Comparison of ENCODE assay signal across 13 mouse cellular contexts in genomic region chr7:58822147-58822681, GRCm38 (mm10).
DNase-seq lines count a peak whose midpoint lies in the region; ATAC-seq and TF ChIP-seq lines count a peak whose summit lies in the region.
"Had no signal": no experiment of that assay in that cellular context is flagged by ENCODE, and none has a peak within 500 bp of the region (broad histone marks: within the 10 kb centered on the region; RNA-seq: fewer than 3 reads in every experiment).

No protein-coding gene starts in this region.

- no peaks in the 10 kb centered on the region for H3K4me1 ChIP-seq in hindbrain, embryonic 11.5 days (replicated peaks; ENCODE audit: control insufficient read depth, insufficient read depth, low read length)
- H3K4me1 ChIP-seq in hindbrain, embryonic 10.5 days (replicated peaks): no peaks in the 10 kb centered on the region
- peaks cover 14% of the 10 kb centered on the region for H3K4me1 ChIP-seq in forebrain, embryonic 13.5 days
- 0 out of 2 replicates have a peak, but pooled peaks cover 4% of the 10 kb centered on the region for H3K4me1 ChIP-seq in midbrain, embryonic 14.5 days (ENCODE audit: control insufficient read depth, insufficient read depth, low read length)
- H3K4me1 ChIP-seq: limb, embryonic 13.5 days had no signal

- no peak overlapping the region for H3K9ac ChIP-seq in hindbrain, embryonic 11.5 days (ENCODE audit: low read depth, low read length)
- no peak overlapping the region for H3K9ac ChIP-seq in forebrain, embryonic 13.5 days
- H3K9ac ChIP-seq in midbrain, embryonic 14.5 days (replicated peaks; ENCODE audit: low read length): no peak overlapping the region
- H3K9ac ChIP-seq: limb, embryonic 13.5 days had no signal

- H3K79me2 ChIP-seq in C2C12 (ENCODE audit: control insufficient read depth, insufficient read depth): no peaks in the 10 kb centered on the region

- peak overlapping the region; percentile 32 for H3ac ChIP-seq in C2C12 (ENCODE audit: control insufficient read depth, insufficient read length, low read depth)

- H3K27me3 ChIP-seq in hindbrain, embryonic 11.5 days (ENCODE audit: control insufficient read depth, insufficient read depth, low read length): no peaks in the 10 kb centered on the region
- no peaks in the 10 kb centered on the region for H3K27me3 ChIP-seq in hindbrain, embryonic 10.5 days (ENCODE audit: insufficient read depth, poor library complexity, severe bottlenecking)
- no peaks in the 10 kb centered on the region for H3K27me3 ChIP-seq in C2C12 (ENCODE audit: control insufficient read depth, insufficient read depth, insufficient read length)
- H3K27me3 ChIP-seq in forebrain, embryonic 13.5 days: no peaks in the 10 kb centered on the region
- H3K27me3 ChIP-seq in midbrain, embryonic 14.5 days (ENCODE audit: control insufficient read depth, insufficient read depth, low read length): no peaks in the 10 kb centered on the region
- H3K27me3 ChIP-seq: limb, embryonic 13.5 days had no signal

- 51% methylated on average over 6 of the region's 6 CpGs for WGBS in hindbrain, embryonic 11.5 days
- WGBS in hindbrain, embryonic 10.5 days: 69% methylated on average over 6 of the region's 6 CpGs
- 8% methylated on average over 6 of the region's 6 CpGs for WGBS in forebrain, embryonic 13.5 days
- 41% methylated on average over 6 of the region's 6 CpGs for WGBS in midbrain, embryonic 14.5 days

- TF ChIP-seq CTCF in C2C12 (IDR thresholded peaks at IDR 0.05; ENCODE audit: control insufficient read depth, insufficient read depth, insufficient read length): no peak

- H3K36me3 ChIP-seq in hindbrain, embryonic 11.5 days (ENCODE audit: control insufficient read depth, insufficient read depth, low read length): no peaks in the 10 kb centered on the region
- peaks cover 7% of the 10 kb centered on the region; the same call in 1 of the 2 replicates for H3K36me3 ChIP-seq in hindbrain, embryonic 10.5 days
- H3K36me3 ChIP-seq in C2C12 (ENCODE audit: control insufficient read depth, insufficient read depth): peaks cover 25% of the 10 kb centered on the region
- H3K36me3 ChIP-seq in forebrain, embryonic 13.5 days (ENCODE audit: poor library complexity, severe bottlenecking): no peaks in the 10 kb centered on the region
- H3K36me3 ChIP-seq in midbrain, embryonic 14.5 days (ENCODE audit: control insufficient read depth, insufficient read depth, low read length): no peaks in the 10 kb centered on the region

- DNase-seq in hindbrain, embryonic 11.5 days (ENCODE audit: low spot score): no peak
- DNase-seq in hindbrain, embryonic 10.5 days (ENCODE audit: low spot score): no peak
- peak; percentile 56 for DNase-seq in midbrain, embryonic 14.5 days
- DNase-seq in adrenal gland, adult (ENCODE audit: inconsistent age in 2 of 2, low spot score in 1 of 2): no peak
- DNase-seq in thymus, postnatal 25 days: no peak
- no peak for DNase-seq in adrenal gland, postnatal 10 days
- DNase-seq: adrenal gland, adult 2 months; cerebellum, postnatal 25 days; kidney, postnatal 10 days had no signal

- no peaks in the 10 kb centered on the region for H3K79me3 ChIP-seq in C2C12 (ENCODE audit: low read depth)

- no peaks in the 10 kb centered on the region for H3K9me3 ChIP-seq in hindbrain, embryonic 11.5 days (ENCODE audit: control insufficient read depth, low read length)
- no peaks in the 10 kb centered on the region for H3K9me3 ChIP-seq in hindbrain, embryonic 10.5 days
- no peaks in the 10 kb centered on the region for H3K9me3 ChIP-seq in forebrain, embryonic 13.5 days (replicated peaks)
- H3K9me3 ChIP-seq in midbrain, embryonic 14.5 days (ENCODE audit: control insufficient read depth, low read length): no peaks in the 10 kb centered on the region
- H3K9me3 ChIP-seq: limb, embryonic 13.5 days had no signal

- H3K4me3 ChIP-seq in hindbrain, embryonic 11.5 days (ENCODE audit: low read depth, low read length): no peak overlapping the region
- no peak overlapping the region for H3K4me3 ChIP-seq in hindbrain, embryonic 10.5 days
- H3K4me3 ChIP-seq in C2C12 (ENCODE audit: insufficient read depth, poor library complexity, severe bottlenecking): no peak overlapping the region
- no peak overlapping the region for H3K4me3 ChIP-seq in forebrain, embryonic 13.5 days
- no peak overlapping the region for H3K4me3 ChIP-seq in midbrain, embryonic 14.5 days (replicated peaks; ENCODE audit: low read depth, low read length)
- H3K4me3 ChIP-seq: limb, embryonic 13.5 days had no signal

- H3K27ac ChIP-seq in hindbrain, embryonic 11.5 days (ENCODE audit: low read depth, low read length): no peak overlapping the region
- no peak overlapping the region for H3K27ac ChIP-seq in hindbrain, embryonic 10.5 days
- peak overlapping the region; percentile 28; the same call in 1 of the 2 replicates for H3K27ac ChIP-seq in forebrain, embryonic 13.5 days
- peak overlapping the region; percentile 26; the same call in 1 of the 2 replicates for H3K27ac ChIP-seq in midbrain, embryonic 14.5 days (replicated peaks; ENCODE audit: low read depth, low read length)
- H3K27ac ChIP-seq: limb, embryonic 13.5 days; macrophage had no signal

- no peak overlapping the region for H3K4me2 ChIP-seq in hindbrain, embryonic 11.5 days (replicated peaks; ENCODE audit: low read depth, low read length)
- no peak overlapping the region for H3K4me2 ChIP-seq in forebrain, embryonic 13.5 days
- H3K4me2 ChIP-seq in midbrain, embryonic 14.5 days (ENCODE audit: low read length): no peak overlapping the region
- H3K4me2 ChIP-seq: limb, embryonic 13.5 days had no signal

- ATAC-seq in hindbrain, embryonic 11.5 days (ENCODE audit: low FRiP score): peak; percentile 63
- ATAC-seq in forebrain, embryonic 13.5 days: peak; percentile 76
- ATAC-seq in midbrain, embryonic 14.5 days (ENCODE audit: low FRiP score, low TSS enrichment): peak; percentile 40; the same call in 1 of the 2 replicates

TF ChIP-seq in C2C12, 6 proteins besides CTCF, POLR2A, EP300 and RAD21:
- no peak for TF ChIP-seq MAX (IDR thresholded peaks at IDR 0.05)
- peak; percentile 19 for TF ChIP-seq CEBPB (IDR thresholded peaks at IDR 0.05; ENCODE audit: low read depth)

Comparison
In these comparisons a context has a peak if more than half of its experiments do, and no peak if none do; other contexts are left out.
1. H3K27ac ChIP-seq: peak in forebrain, embryonic 13.5 days (single experiment) and midbrain, embryonic 14.5 days (single experiment); none in hindbrain, embryonic 11.5 days (single experiment) and hindbrain, embryonic 10.5 days (single experiment).
2. Peak in every context shown above with its lines, with median percentiles within 50 percentile points of each other: ATAC-seq.